8 mouse cellular contexts compared by ENCODE assay signal in the genomic region with DNA sequence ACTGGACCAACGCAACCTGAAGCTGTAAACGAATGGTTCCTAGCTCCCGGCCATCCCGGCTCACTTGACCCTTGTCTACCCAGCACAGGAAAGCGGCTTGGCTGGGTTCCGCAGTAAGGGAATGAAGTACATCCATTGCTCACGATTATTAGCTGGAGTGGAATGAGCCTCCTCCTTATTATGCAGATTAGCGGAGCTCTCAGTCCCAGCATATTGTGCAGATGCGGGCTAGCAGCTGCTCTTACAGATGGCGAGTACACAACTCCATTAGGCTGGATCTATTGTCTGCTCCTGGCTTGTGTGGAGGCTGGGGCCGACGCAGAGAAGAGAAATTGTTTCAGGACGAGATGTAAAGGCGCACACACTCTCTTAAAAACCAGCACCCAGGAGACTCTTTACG.
DNase-seq lines count a peak whose midpoint lies in the region; ATAC-seq lines count a peak whose summit lies in the region.
"Had no signal": no experiment of that assay in that cellular context is flagged by ENCODE, and none has a peak within 500 bp of the region (broad histone marks: within the 10 kb centered on the region; RNA-seq: fewer than 3 reads in every experiment).

No protein-coding gene starts in this region.

- H3K27me3 ChIP-seq in hindbrain, embryonic 15.5 days = no peaks in the 10 kb centered on the region
- no peaks in the 10 kb centered on the region for H3K27me3 ChIP-seq in midbrain, embryonic 15.5 days (replicated peaks)

- DNase-seq in R1 (ENCODE audit: low read depth, low spot score) = peak; percentile 50
- DNase-seq in embryo, embryonic 9.5 days (ENCODE audit: extremely low spot score) = peak; percentile 20
- no peak for DNase-seq in cerebellum, adult 18-20 months
- no peak for DNase-seq in lung, postnatal 10 days

- H3K4me1 ChIP-seq in hindbrain, embryonic 15.5 days (replicated peaks) = peaks cover 13% of the 10 kb centered on the region
- peaks cover 14% of the 10 kb centered on the region; the same call in 1 of the 2 replicates for H3K4me1 ChIP-seq in midbrain, embryonic 15.5 days

- H3K4me3 ChIP-seq in hindbrain, embryonic 15.5 days = peak overlapping the region; percentile 20
- peak overlapping the region; percentile 23 for H3K4me3 ChIP-seq in midbrain, embryonic 15.5 days
- H3K4me3 ChIP-seq: myocyte had no signal

- peak overlapping the region; percentile 50 for H3K4me2 ChIP-seq in hindbrain, embryonic 15.5 days
- H3K4me2 ChIP-seq in midbrain, embryonic 15.5 days = peak overlapping the region; percentile 39

- 10% methylated on average over 15 of the region's 15 CpGs for WGBS in hindbrain, embryonic 15.5 days
- 13% methylated on average over 15 of the region's 15 CpGs for WGBS in midbrain, embryonic 15.5 days

- no peaks in the 10 kb centered on the region for H3K9me3 ChIP-seq in hindbrain, embryonic 15.5 days
- no peaks in the 10 kb centered on the region for H3K9me3 ChIP-seq in midbrain, embryonic 15.5 days

- peak overlapping the region; percentile 76 for H3K27ac ChIP-seq in hindbrain, embryonic 15.5 days (replicated peaks)
- peak overlapping the region; percentile 62 for H3K27ac ChIP-seq in midbrain, embryonic 15.5 days

- peak; percentile 96 for ATAC-seq in hindbrain, embryonic 15.5 days (ENCODE audit: low FRiP score, low read depth)
- ATAC-seq in midbrain, embryonic 15.5 days (replicated peaks) = peak; percentile 93
- no peak for ATAC-seq in activated CD4-positive, CD25-positive, alpha-beta regulatory T cell, adult 4 months

- H3K9ac ChIP-seq in hindbrain, embryonic 15.5 days = peak overlapping the region; percentile 9; the same call in 1 of the 2 replicates
- H3K9ac ChIP-seq in midbrain, embryonic 15.5 days = peak overlapping the region; percentile 31

- no peaks in the 10 kb centered on the region for H3K36me3 ChIP-seq in hindbrain, embryonic 15.5 days
- H3K36me3 ChIP-seq in midbrain, embryonic 15.5 days (replicated peaks) = no peaks in the 10 kb centered on the region

Comparison
In these comparisons a context has a peak if more than half of its experiments do, and no peak if none do; other contexts are left out.
1. DNase-seq: peak in R1 (single experiment) and embryo, embryonic 9.5 days (single experiment); none in cerebellum, adult 18-20 months (0 of 2) and lung, postnatal 10 days (single experiment).